Mouse (Mus musculus): ENCODE data around the gene Apol6. TPM values are rescaled to one million over a fixed set of nuclear protein-coding genes. Genes with fewer than 3 reads are reported as not detected.

Apol6 gene
- polyA plus RNA-seq, 1 experiment from 2014 or later, result not detected

DNA sequence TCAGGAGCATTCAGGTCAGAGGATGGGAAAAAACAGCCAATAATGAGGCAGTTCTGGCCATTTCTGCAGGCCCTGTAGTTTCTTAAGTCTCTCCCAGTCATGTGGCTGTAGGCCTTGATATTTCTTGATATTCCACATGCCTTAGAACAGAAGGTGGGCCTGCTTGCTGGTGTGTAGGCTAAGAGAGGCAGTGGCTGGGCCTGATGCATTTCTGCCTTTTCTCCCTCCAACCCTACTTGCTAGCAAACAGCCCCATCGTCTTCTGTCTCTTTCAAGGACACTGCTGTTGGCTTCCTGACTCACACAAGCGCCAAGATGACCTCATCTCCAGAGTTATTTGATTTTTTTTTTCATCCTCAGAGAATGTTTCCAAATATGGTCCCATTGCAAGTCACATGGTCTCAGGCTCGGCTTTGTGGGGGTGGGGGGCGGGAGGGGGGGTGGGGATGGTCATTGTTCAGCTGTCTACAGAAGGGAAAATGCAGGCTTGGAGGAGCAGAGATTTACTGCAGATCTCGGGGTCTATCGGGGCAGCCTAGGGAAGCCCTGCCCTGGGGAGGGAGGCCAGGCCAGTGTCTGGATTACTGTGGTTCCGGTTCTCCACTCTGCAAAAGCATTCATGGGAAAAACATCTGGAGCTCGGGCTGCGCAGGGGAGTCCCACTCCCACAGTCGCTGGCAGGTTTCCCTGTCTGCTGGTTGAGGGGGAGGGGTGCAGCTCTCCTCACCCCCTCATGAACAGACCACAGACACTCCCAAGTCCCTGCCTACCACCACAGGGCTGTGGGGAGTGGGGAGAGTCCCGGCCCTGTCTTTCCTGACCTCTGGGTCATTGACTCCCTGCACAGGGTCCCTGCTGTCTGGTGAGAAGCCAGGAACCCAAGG is 7.0 kb upstream of the Apol6 start:
- Histone ChIP-seq H3K36me3 (ENCODE audit: control insufficient read depth, insufficient read depth, low read length) (no peaks in the 10 kb centered on the region), H3K27ac (ENCODE audit: low read depth, low read length) (peak overlapping the region; percentile 85), H3K4me1 (ENCODE audit: control insufficient read depth, insufficient read depth, low read length) (0 out of 2 replicates have a peak, but pooled peaks cover 6% of the 10 kb centered on the region), H3K9ac (ENCODE audit: low read length) (peak overlapping the region; percentile 47), H3K27me3 (ENCODE audit: control insufficient read depth, insufficient read depth, low read length) (no peaks in the 10 kb centered on the region), H3K9me3 (ENCODE audit: control insufficient read depth, low read length) (no peaks in the 10 kb centered on the region), H3K4me2 (ENCODE audit: low read depth) (no peak overlapping the region), H3K4me3 (ENCODE audit: low read depth, low read length) (no peak overlapping the region)
- ATAC-seq (ENCODE audit: insufficient read depth, low FRiP score, low TSS enrichment), result no peak
- WGBS, result 32% methylated on average over 11 of the region's 11 CpGs
- DNase-seq (ENCODE audit: low spot score), result peak; percentile 64

DNA sequence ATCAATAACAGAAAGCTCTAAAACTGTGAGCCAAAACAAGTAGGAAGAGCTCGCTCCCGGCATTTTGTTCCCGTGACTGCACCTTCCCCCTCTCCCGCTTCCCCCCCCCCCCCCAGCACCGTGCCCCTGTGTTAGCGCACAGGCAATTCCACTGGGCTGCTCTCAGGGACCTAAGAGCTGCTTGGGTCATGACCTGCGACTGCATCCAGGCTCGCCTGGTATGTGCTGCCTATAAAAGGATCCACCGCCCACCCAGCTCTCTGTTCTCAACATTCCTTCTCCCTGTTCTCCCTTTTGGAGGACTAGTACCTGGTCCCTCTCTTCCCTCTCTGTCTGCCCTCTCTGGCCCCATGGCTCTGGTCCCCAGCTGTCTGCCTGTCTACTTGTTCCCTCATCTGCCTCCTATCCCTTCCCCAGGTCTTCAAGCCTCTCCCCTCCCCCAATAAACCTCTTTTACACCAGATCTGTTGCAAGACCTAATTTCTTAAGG is 5.3 kb upstream of the Apol6 start:
- 61% methylated on average over 7 of the region's 9 CpGs for WGBS
- H3K36me3 ChIP-seq (ENCODE audit: control insufficient read depth, insufficient read depth, low read length), result no peaks in the 10 kb centered on the region
- no peak overlapping the region for H3K4me2 ChIP-seq (ENCODE audit: low read depth)

DNA sequence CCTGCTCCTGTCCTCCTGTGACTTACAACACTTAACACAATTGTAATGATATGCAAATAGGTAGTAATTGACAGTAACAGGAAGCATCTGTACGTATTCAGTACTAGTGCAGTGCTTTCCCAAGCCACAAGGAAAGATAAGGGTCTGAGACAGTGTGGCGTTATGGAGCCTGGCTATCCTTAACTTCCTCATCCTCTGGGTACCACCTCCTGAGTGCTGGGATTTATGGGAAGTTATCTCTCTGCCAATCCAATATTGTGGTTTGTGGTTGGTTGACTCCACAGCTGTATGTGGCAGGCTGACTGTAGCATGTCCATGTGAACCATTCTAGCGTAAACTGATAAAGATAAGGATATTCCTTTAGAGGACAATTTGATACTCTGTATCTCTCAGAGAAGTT is 3.7 kb upstream of the Apol6 start:
- DNase-seq (ENCODE audit: low spot score) (no peak), ATAC-seq (ENCODE audit: insufficient read depth, low FRiP score, low TSS enrichment) (no peak)
- Histone ChIP-seq H3K36me3 (ENCODE audit: control insufficient read depth, insufficient read depth, low read length) (no peaks in the 10 kb centered on the region), H3K9me3 (ENCODE audit: control insufficient read depth, low read length) (no peaks in the 10 kb centered on the region), H3K4me3 (ENCODE audit: low read depth, low read length) (no peak overlapping the region), H3K4me2 (ENCODE audit: low read depth) (no peak overlapping the region), H3K27me3 (ENCODE audit: control insufficient read depth, insufficient read depth, low read length) (no peaks in the 10 kb centered on the region), H3K27ac (ENCODE audit: low read depth, low read length) (no peak overlapping the region), H3K4me1 (ENCODE audit: control insufficient read depth, insufficient read depth, low read length) (0 out of 2 replicates have a peak, but pooled peaks cover 6% of the 10 kb centered on the region), H3K9ac (ENCODE audit: low read length) (no peak overlapping the region)
- WGBS, result 84% methylated on average over 3 of the region's 3 CpGs

More for the DNA sequence above, 5.3 kb upstream of the Apol6 start:
- Histone ChIP-seq H3K4me3 (ENCODE audit: low read depth, low read length) (no peak overlapping the region), H3K27ac (ENCODE audit: low read depth, low read length) (no peak overlapping the region), H3K27me3 (ENCODE audit: control insufficient read depth, insufficient read depth, low read length) (no peaks in the 10 kb centered on the region), H3K9ac (ENCODE audit: low read length) (no peak overlapping the region), H3K4me1 (ENCODE audit: control insufficient read depth, insufficient read depth, low read length) (0 out of 2 replicates have a peak, but pooled peaks cover 6% of the 10 kb centered on the region), H3K9me3 (ENCODE audit: control insufficient read depth, low read length) (no peaks in the 10 kb centered on the region)
- DNase-seq (ENCODE audit: low spot score), result no peak
- ATAC-seq (ENCODE audit: insufficient read depth, low FRiP score, low TSS enrichment), result no peak

DNA sequence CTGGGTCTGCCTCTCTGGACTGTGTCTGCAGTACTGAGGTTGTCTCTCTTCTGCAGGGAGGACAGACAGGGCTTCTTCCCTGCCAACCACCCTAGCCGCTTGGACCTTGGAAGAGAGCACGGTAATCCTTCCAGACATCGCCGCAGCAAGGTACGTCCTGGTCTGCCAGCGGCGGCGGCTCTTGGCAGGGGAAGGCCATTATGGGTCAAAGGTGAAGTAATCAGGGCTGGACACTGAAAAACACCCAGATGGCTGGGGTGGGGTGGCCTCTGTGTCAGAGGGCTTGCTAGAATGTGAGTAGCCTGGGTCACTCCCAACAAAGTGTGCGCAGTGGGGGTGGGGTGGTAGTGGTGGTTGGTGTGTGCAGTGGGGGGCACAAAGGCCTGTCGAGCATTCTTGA is 1.1 kb downstream of the Apol6 start:
- no peaks in the 10 kb centered on the region for H3K4me1 ChIP-seq (ENCODE audit: control insufficient read depth, insufficient read depth, low read length)
- WGBS, result 51% methylated on average over 10 of the region's 10 CpGs
- no peaks in the 10 kb centered on the region for H3K36me3 ChIP-seq (ENCODE audit: control insufficient read depth, insufficient read depth, low read length)
- no peaks in the 10 kb centered on the region for H3K9me3 ChIP-seq (ENCODE audit: control insufficient read depth, low read length)
- H3K27me3 ChIP-seq (ENCODE audit: control insufficient read depth, insufficient read depth, low read length), result no peaks in the 10 kb centered on the region
- ATAC-seq (ENCODE audit: insufficient read depth, low FRiP score, low TSS enrichment), result no peak
- H3K9ac ChIP-seq (ENCODE audit: low read length), result no peak overlapping the region
- H3K27ac ChIP-seq (ENCODE audit: low read depth, low read length), result no peak overlapping the region
- DNase-seq (ENCODE audit: low spot score), result no peak
- no peak overlapping the region for H3K4me3 ChIP-seq (ENCODE audit: low read depth, low read length)
- no peak overlapping the region for H3K4me2 ChIP-seq (ENCODE audit: low read depth)

DNA sequence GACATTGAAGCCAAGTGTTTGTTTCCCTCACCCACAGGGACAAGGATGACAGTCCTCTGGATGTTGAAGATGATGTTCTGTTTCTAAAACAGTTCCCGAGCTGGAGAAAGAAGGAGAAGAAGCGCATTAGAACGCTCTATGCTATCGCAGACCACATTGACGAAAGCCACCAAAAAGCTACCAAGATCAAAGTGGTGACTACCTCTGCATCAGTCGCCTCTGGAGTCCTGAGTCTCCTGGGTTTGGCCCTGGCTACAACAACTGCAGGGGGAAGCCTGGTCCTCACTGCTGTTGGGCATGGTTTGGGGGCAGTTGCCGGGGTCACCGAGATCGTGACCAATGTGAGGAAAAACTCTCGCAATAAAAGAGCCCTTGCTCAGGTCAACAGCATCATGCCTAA is 6.0 kb downstream of the Apol6 start, which contains the start of gene Mb:
Gene Mb, minus strand, starts transcription at position 101 of the 400 bp plus-strand sequence.
- H3K4me2 ChIP-seq (ENCODE audit: low read depth), result no peak within 1 kb of the TSS
- H3K27me3 ChIP-seq (ENCODE audit: control insufficient read depth, insufficient read depth, low read length), result no peaks in the 10 kb centered on the region
- H3K4me1 ChIP-seq (ENCODE audit: control insufficient read depth, insufficient read depth, low read length), result no peaks in the 10 kb centered on the region
- no peaks in the 10 kb centered on the region for H3K9me3 ChIP-seq (ENCODE audit: control insufficient read depth, low read length)
- no peak within 1 kb of the TSS for H3K9ac ChIP-seq (ENCODE audit: low read length)
- WGBS, result 91% methylated on average over 10 of the region's 10 CpGs
- H3K27ac ChIP-seq (ENCODE audit: low read depth, low read length), result no peak within 1 kb of the TSS
- DNase-seq (ENCODE audit: low spot score), result no peak
- H3K4me3 ChIP-seq (ENCODE audit: low read depth, low read length), result no peak within 1 kb of the TSS
- no peak for ATAC-seq (ENCODE audit: insufficient read depth, low FRiP score, low TSS enrichment)
- no peaks in the 10 kb centered on the region for H3K36me3 ChIP-seq (ENCODE audit: control insufficient read depth, insufficient read depth, low read length)

DNA sequence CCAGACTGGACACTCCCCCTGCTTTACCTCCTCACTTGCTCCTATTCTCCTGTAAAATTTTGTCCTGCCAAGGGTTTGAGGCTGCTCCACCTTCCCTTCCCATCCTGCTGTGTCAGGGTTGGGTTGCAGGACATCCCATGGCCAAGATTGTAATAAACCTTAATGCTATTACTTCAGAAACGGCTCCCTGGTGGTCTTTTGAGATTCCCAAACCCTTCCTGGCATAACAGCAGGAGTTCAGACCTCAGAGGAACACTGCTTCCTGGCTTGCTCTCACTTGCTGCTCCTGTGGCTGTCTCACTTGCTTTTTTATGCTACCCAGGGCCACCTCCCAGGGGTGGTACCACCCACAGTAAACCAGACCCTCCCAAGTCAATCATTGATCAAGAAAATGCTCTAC is 7.6 kb downstream of the Apol6 start:
- Histone ChIP-seq H3K27me3 (ENCODE audit: control insufficient read depth, insufficient read depth, low read length) (no peaks in the 10 kb centered on the region), H3K4me1 (ENCODE audit: control insufficient read depth, insufficient read depth, low read length) (no peaks in the 10 kb centered on the region), H3K4me2 (ENCODE audit: low read depth) (no peak overlapping the region), H3K9ac (ENCODE audit: low read length) (no peak overlapping the region), H3K27ac (ENCODE audit: low read depth, low read length) (no peak overlapping the region), H3K4me3 (ENCODE audit: low read depth, low read length) (no peak overlapping the region), H3K9me3 (ENCODE audit: control insufficient read depth, low read length) (no peaks in the 10 kb centered on the region), H3K36me3 (ENCODE audit: control insufficient read depth, insufficient read depth, low read length) (no peaks in the 10 kb centered on the region)
- ATAC-seq (ENCODE audit: insufficient read depth, low FRiP score, low TSS enrichment) (no peak), DNase-seq (ENCODE audit: low spot score) (no peak)
- WGBS, result 36% methylated on average over 1 of the region's 1 CpGs

DNA sequence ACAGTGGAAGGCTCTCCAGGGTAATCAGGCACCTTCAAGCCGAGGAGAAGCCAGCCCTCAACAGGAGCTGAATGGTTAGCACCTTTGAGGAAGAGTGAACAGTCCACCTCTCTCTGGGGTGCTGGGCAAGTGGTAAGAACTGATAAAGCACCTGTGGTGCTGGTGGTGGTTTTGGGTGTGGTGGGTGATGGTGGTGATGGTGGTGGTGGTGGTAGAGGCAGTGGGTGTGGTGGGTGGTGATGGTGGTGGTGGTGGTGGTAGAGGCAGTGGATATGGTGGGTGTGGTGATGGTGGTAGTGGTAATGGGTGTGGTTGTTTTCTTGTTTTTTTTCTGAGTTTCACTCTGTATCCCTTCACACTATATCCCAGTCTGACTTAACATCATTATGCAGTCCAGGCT is 8.5 kb downstream of the Apol6 start:
- H3K36me3 ChIP-seq (ENCODE audit: control insufficient read depth, insufficient read depth, low read length), result no peaks in the 10 kb centered on the region
- no peaks in the 10 kb centered on the region for H3K4me1 ChIP-seq (ENCODE audit: control insufficient read depth, insufficient read depth, low read length)
- H3K9me3 ChIP-seq (ENCODE audit: control insufficient read depth, low read length), result no peaks in the 10 kb centered on the region
- no peak overlapping the region for H3K9ac ChIP-seq (ENCODE audit: low read length)
- H3K4me3 ChIP-seq (ENCODE audit: low read depth, low read length), result no peak overlapping the region
- H3K4me2 ChIP-seq (ENCODE audit: low read depth), result no peak overlapping the region
- no peak for ATAC-seq (ENCODE audit: insufficient read depth, low FRiP score, low TSS enrichment)
- DNase-seq (ENCODE audit: low spot score), result no peak
- no peak overlapping the region for H3K27ac ChIP-seq (ENCODE audit: low read depth, low read length)
- WGBS, result 84% methylated on average over 1 of the region's 1 CpGs
- H3K27me3 ChIP-seq (ENCODE audit: control insufficient read depth, insufficient read depth, low read length), result no peaks in the 10 kb centered on the region

DNA sequence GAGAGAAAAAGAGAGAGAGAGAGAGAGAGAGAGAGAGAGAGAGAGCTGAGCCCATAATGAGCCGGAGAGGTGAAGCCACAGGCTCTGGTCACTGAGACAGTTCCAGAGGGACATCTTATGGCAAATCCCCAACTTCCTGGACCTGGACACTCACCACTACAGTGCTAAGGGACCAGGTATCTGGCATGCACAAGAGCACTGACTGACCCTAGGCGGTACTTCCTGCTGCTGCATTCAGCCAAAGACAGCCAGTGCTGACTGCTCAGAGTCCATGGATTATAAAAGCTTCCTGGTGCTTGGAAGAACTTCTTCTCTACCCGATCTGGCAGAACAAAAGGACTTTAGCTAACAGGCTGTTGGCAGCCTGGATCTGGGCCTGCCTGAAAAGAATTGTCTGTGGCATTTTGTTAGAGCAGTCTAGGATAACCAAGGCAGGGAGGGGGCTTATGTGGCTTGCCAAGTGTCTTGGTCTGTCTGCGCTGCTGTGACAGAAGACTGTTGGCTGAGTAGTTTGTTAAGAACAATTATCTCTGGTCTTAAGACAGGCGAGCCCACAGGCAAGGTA is 10.2 kb downstream of the Apol6 start:
- WGBS, result 70% methylated on average over 5 of the region's 5 CpGs
- Histone ChIP-seq H3K9me3 (ENCODE audit: control insufficient read depth, low read length) (no peaks in the 10 kb centered on the region), H3K4me1 (ENCODE audit: control insufficient read depth, insufficient read depth, low read length) (no peaks in the 10 kb centered on the region), H3K4me2 (ENCODE audit: low read depth) (no peak overlapping the region), H3K27ac (ENCODE audit: low read depth, low read length) (no peak overlapping the region), H3K27me3 (ENCODE audit: control insufficient read depth, insufficient read depth, low read length) (no peaks in the 10 kb centered on the region), H3K9ac (ENCODE audit: low read length) (no peak overlapping the region), H3K36me3 (ENCODE audit: control insufficient read depth, insufficient read depth, low read length) (no peaks in the 10 kb centered on the region), H3K4me3 (ENCODE audit: low read depth, low read length) (no peak overlapping the region)
- ATAC-seq (ENCODE audit: insufficient read depth, low FRiP score, low TSS enrichment), result no peak
- no peak for DNase-seq (ENCODE audit: low spot score)

All from neural tube, embryonic 11.5 days (tissue).